Mouse (Mus musculus) MEL (cell line): ENCODE measurements around the gene Gm20388. TPM values are rescaled to one million over a fixed set of nuclear protein-coding genes. Genes with fewer than 3 reads are reported as not detected.

ENCODE experiments used
- DNase-seq: peaks from one replicate; pipeline ENCODE4 v3.0.0; 2011; ENCODE audit warnings: low read depth, low spot score
- H3K27ac ChIP-seq: 2 replicates; pipeline ENCODE4 v1.5.1; 2012; ENCODE audit warnings: low read depth, mild to moderate bottlenecking, control low read depth, low read length, moderate library complexity; ENCODE audit not compliant: control insufficient read depth
- H3K27me3 ChIP-seq, 2 experiments: fragments of 150-350 bp in 1 of 2; sonication (generic) in 1 of 2; 2 replicates each; pipeline ENCODE4 v1.6.1; 2012; ENCODE audit warnings: low read length in 2 of 2, mild to moderate bottlenecking in 2 of 2, improper control_type of control experiment in 1 of 2, moderate library complexity in 1 of 2; ENCODE audit not compliant: insufficient read depth in 2 of 2, control insufficient read depth in 1 of 2
- H3K36me3 ChIP-seq, 2 experiments: 2 replicates each; pipeline ENCODE4 v1.6.1; 2012 to 2014; ENCODE audit warnings: low read length in 2 of 2, improper control_type of control experiment in 1 of 2, inconsistent platforms in 1 of 2, mild to moderate bottlenecking in 1 of 2; ENCODE audit not compliant: insufficient read depth in 2 of 2, control insufficient read depth in 1 of 2
- H3K4me1 ChIP-seq, 2 experiments: fragments of 150-350 bp in 1 of 2; sonication (generic) in 1 of 2; 2 replicates each; pipeline ENCODE4 v1.6.1; 2012; ENCODE audit warnings: low read length in 2 of 2, improper control_type of control experiment in 1 of 2, mild to moderate bottlenecking in 1 of 2; ENCODE audit not compliant: insufficient read depth in 2 of 2, control insufficient read depth in 1 of 2
- H3K4me3 ChIP-seq, 2 experiments: fragments of 150-350 bp in 1 of 2; sonication (generic) in 1 of 2; 2 replicates each; pipeline ENCODE4 v1.5.1; 2012; ENCODE audit warnings: low read depth in 2 of 2, low read length in 2 of 2, mild to moderate bottlenecking in 2 of 2, moderate library complexity in 2 of 2, control low read depth in 1 of 2, improper control_type of control experiment in 1 of 2; ENCODE audit not compliant: control insufficient read depth in 1 of 2, insufficient read depth in 1 of 2
- H3K79me2 ChIP-seq: 2 replicates; pipeline ENCODE4 v1.6.1; 2012; ENCODE audit warnings: mild to moderate bottlenecking, low read length, moderate library complexity; ENCODE audit not compliant: control insufficient read depth, poor library complexity, insufficient read depth
- H3K9ac ChIP-seq: 2 replicates; pipeline ENCODE4 v1.6.1; 2012; ENCODE audit warnings: low read depth, mild to moderate bottlenecking, control low read depth, low read length, moderate library complexity; ENCODE audit not compliant: control insufficient read depth, poor library complexity, severe bottlenecking
- H3K9me3 ChIP-seq: fragments of 150-350 bp; sonication (generic); replicated peaks from 2 replicates; pipeline ENCODE4 v1.6.1; 2012; ENCODE audit warnings: mild to moderate bottlenecking, low read length, improper control_type of control experiment, moderate library complexity; ENCODE audit not compliant: insufficient read depth
- BHLHE40 ChIP-seq: IDR thresholded peaks from 2 replicates; pipeline ENCODE4 v1.6.1; 2012; ENCODE audit warnings: low read depth, mild to moderate bottlenecking, inconsistent platforms, low read length, improper control_type of control experiment, borderline replicate concordance
- CHD1 ChIP-seq: IDR thresholded peaks from 2 replicates; pipeline ENCODE4 v1.6.1; 2012; ENCODE audit warnings: low read depth, mild to moderate bottlenecking, inconsistent platforms, low read length, improper control_type of control experiment
- CHD2 ChIP-seq: IDR thresholded peaks from 2 replicates; pipeline ENCODE4 v1.6.1; 2011; ENCODE audit warnings: low read length, improper control_type of control experiment
- CTCF ChIP-seq, 3 experiments: IDR thresholded peaks in 2 of 3; conservative IDR thresholded peaks in 1 of 3; 2 replicates each; pipeline ENCODE4 v1.5.1; 2011 to 2012; ENCODE audit warnings: low read length in 3 of 3, low read depth in 2 of 3, mild to moderate bottlenecking in 2 of 3, improper control_type of control experiment in 1 of 3, inconsistent platforms in 1 of 3, mixed read lengths in 1 of 3, moderate library complexity in 1 of 3; ENCODE audit not compliant: control insufficient read depth in 1 of 3, insufficient read depth in 1 of 3, poor library complexity in 1 of 3, severe bottlenecking in 1 of 3
- GATA1 ChIP-seq: IDR thresholded peaks from 2 replicates; pipeline ENCODE4 v1.6.1; 2011; ENCODE audit warnings: low read depth, low read length, improper control_type of control experiment
- HCFC1 ChIP-seq: IDR thresholded peaks from 2 replicates; pipeline ENCODE4 v1.6.1; 2012; ENCODE audit warnings: low read depth, mild to moderate bottlenecking, inconsistent platforms, low read length, improper control_type of control experiment, moderate library complexity
- JUND ChIP-seq: IDR thresholded peaks from 2 replicates; pipeline ENCODE4 v1.6.1; 2011; ENCODE audit warnings: low read depth, mild to moderate bottlenecking, improper control_type of control experiment, low read length
- MAX ChIP-seq: IDR thresholded peaks from 2 replicates; pipeline ENCODE4 v1.6.1; 2011; ENCODE audit warnings: low read length, improper control_type of control experiment
- MAZ ChIP-seq: IDR thresholded peaks from 2 replicates; pipeline ENCODE4 v1.6.1; 2012; ENCODE audit warnings: low read depth, mild to moderate bottlenecking, inconsistent platforms, low read length, improper control_type of control experiment
- MEF2A ChIP-seq: IDR thresholded peaks from 2 replicates; pipeline ENCODE4 v1.6.1; 2014; ENCODE audit warnings: low read depth, mild to moderate bottlenecking, inconsistent platforms, low read length, improper control_type of control experiment; ENCODE audit not compliant: poor library complexity, insufficient replicate concordance, severe bottlenecking; ENCODE audit errors: extremely low read depth
- MYC ChIP-seq: IDR thresholded peaks from 2 replicates; pipeline ENCODE4 v1.6.1; 2011; ENCODE audit warnings: low read depth, mild to moderate bottlenecking, low read length, improper control_type of control experiment, moderate library complexity
- NELFE ChIP-seq: IDR thresholded peaks from 2 replicates; pipeline ENCODE4 v1.6.1; 2011; ENCODE audit warnings: low read depth, low read length, improper control_type of control experiment
- NRF1 ChIP-seq: IDR thresholded peaks from 2 replicates; pipeline ENCODE4 v1.6.1; 2014; ENCODE audit warnings: low read depth, mild to moderate bottlenecking, inconsistent platforms, low read length, improper control_type of control experiment, moderate library complexity; ENCODE audit not compliant: poor library complexity, insufficient read depth, severe bottlenecking
- RCOR1 ChIP-seq: IDR thresholded peaks from 2 replicates; pipeline ENCODE4 v1.6.1; 2012; ENCODE audit warnings: low read depth, mild to moderate bottlenecking, inconsistent platforms, low read length, improper control_type of control experiment
- SIN3A ChIP-seq: IDR thresholded peaks from 2 replicates; pipeline ENCODE4 v1.6.1; 2012; ENCODE audit warnings: low read length, improper control_type of control experiment, inconsistent platforms
- TBP ChIP-seq: IDR thresholded peaks from 2 replicates; pipeline ENCODE4 v1.8.0; 2011; ENCODE audit warnings: low read depth, low read length, improper control_type of control experiment
- UBTF ChIP-seq: IDR thresholded peaks from 2 replicates; pipeline ENCODE4 v1.6.1; 2012; ENCODE audit warnings: low read depth, mild to moderate bottlenecking, inconsistent platforms, low read length, improper control_type of control experiment, moderate library complexity, borderline replicate concordance; ENCODE audit not compliant: insufficient read depth
- ZC3H11A ChIP-seq: IDR thresholded peaks from 2 replicates; pipeline ENCODE4 v1.6.1; 2012; ENCODE audit warnings: low read depth, mild to moderate bottlenecking, inconsistent platforms, low read length, improper control_type of control experiment
- ZKSCAN1 ChIP-seq: IDR thresholded peaks from 2 replicates; pipeline ENCODE4 v1.6.1; 2012; ENCODE audit warnings: low read depth, mild to moderate bottlenecking, inconsistent platforms, low read length, improper control_type of control experiment, moderate library complexity
- polyA plus RNA-seq, 2 experiments: library from polyadenylated mRNA; stranded (reverse) in 1 of 2; unstranded in 1 of 2; fragments of >175 nt in 1 of 2; fragments of >200 nt in 1 of 2; gene quantifications; 2 replicates each; pipeline versions ENCODE4 v1.2.1 to v1.2.4; 2012; ENCODE audit warnings: low replicate concordance in 2 of 2, low read depth in 1 of 2; ENCODE audit not compliant: insufficient read length in 2 of 2, insufficient read depth in 1 of 2, missing spikeins in 1 of 2
- total RNA-seq: library from RNA; depleted of rRNA; stranded (reverse); fragments of 300-350 nt; gene quantifications from 2 replicates; pipeline ENCODE4 v1.2.3, GENCODE M21; 2012

Gene Gm20388
- total and polyA plus RNA-seq, 3 experiments = 11.1 to 17.8 TPM; not detected in 1

DNA sequence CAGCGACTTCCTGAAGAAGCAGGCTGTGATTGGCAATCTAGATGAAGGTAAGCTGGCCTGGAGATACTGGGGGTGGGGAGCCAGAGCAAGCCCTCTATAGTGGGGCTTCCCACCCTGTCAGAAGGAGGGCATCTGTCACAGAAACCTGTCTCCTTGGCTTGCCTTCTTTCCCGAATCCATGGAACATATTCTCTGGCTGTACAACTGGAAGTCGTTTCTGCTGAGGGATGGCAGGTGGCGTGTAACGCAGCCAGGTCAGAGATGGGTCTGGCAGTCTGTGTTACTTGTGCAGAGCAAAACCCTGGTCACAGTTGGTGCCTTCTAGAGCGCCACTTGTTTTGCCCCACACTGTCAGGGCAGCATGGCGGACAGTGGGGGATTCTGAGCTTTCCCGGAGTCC is 249.7 kb downstream of the Gm20388 start:
- no peak overlapping the region for H3K27ac ChIP-seq
- no peak for DNase-seq
- H3K36me3 ChIP-seq = no peaks in the 10 kb centered on the region
- no peak overlapping the region for H3K9ac ChIP-seq
- no peak overlapping the region for H3K4me3 ChIP-seq
- H3K4me1 ChIP-seq = no peaks in the 10 kb centered on the region
- peaks cover 0 to 1% of the 10 kb centered on the region in 2 experiments; a peak in 1 of 4 replicates for H3K27me3 ChIP-seq
- H3K79me2 ChIP-seq = no peaks in the 10 kb centered on the region
- H3K9me3 ChIP-seq = no peaks in the 10 kb centered on the region
- TF ChIP-seq CTCF (IDR thresholded peaks at IDR 0.05 in 2 of 3, conservative IDR thresholded peaks at IDR 0.05 in 1 of 3; ENCODE audit: control insufficient read depth in 1 of 3, insufficient read depth in 1 of 3, low read depth in 2 of 3, low read length in 3 of 3, poor library complexity in 1 of 3, severe bottlenecking in 1 of 3) (no peak), HCFC1 (no peak), MYC (no peak)

DNA sequence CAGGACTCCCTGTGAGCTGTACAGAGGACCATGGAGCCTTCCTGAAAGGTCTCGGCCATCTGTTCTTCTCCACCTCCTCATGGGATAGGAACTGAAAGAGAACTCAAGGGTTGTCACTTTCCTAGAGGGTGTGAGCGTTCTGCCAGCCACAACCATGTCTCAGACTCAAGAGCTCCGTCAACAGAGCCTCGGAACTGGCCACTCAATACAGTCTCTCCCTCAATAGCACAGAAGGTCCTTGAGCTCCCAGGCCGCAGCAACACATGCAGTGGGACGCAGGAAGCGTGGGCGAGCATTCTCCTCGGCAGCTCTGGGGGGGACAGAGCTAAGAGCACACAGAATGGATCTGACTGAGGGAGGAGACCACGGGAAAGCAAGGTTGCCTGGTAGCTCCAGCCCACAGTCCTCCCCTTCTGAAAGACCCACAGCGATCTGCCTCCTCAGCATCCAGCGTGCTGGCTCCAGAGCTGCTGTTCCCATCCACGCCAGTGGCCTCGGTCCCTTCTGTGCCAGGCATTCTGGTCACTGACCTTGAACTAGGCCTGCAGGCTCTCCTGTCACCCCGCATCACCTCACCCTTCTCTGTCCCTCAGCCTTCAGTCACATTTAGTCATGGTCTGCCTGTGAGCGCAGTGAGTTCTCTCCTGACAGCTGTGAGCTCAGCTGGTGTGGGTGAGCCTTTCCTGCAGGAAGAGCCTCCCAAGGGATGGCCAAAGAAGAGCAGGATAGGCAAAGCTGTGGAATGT is 251.2 kb downstream of the Gm20388 start:
- Histone ChIP-seq H3K4me1 (no peaks in the 10 kb centered on the region), H3K27me3 (peaks cover 0 to 1% of the 10 kb centered on the region in 2 experiments; a peak in 1 of 4 replicates), H3K36me3 (no peaks in the 10 kb centered on the region), H3K9me3 (no peaks in the 10 kb centered on the region), H3K4me3 (no peak overlapping the region), H3K9ac (no peak overlapping the region), H3K27ac (no peak overlapping the region), H3K79me2 (no peaks in the 10 kb centered on the region)
- no peak for DNase-seq
- TF ChIP-seq CHD1 = no peak
- TF ChIP-seq ZKSCAN1 = no peak
- TF ChIP-seq CHD2 = no peak
- TF ChIP-seq NRF1 = no peak
- no peak for TF ChIP-seq BHLHE40
- no peak for TF ChIP-seq MEF2A
- TF ChIP-seq SIN3A = no peak
- no peak for TF ChIP-seq MAZ
- no peak for TF ChIP-seq HCFC1
- TF ChIP-seq MAX = no peak
- no peak for TF ChIP-seq JUND
- no peak for TF ChIP-seq RCOR1
- no peak for TF ChIP-seq NELFE
- TF ChIP-seq GATA1 = no peak
- no peak for TF ChIP-seq TBP
- no peak for TF ChIP-seq UBTF
- TF ChIP-seq CTCF (IDR thresholded peaks at IDR 0.05 in 2 of 3, conservative IDR thresholded peaks at IDR 0.05 in 1 of 3; ENCODE audit: control insufficient read depth in 1 of 3, insufficient read depth in 1 of 3, low read depth in 2 of 3, low read length in 3 of 3, poor library complexity in 1 of 3, severe bottlenecking in 1 of 3) = no peak
- TF ChIP-seq MYC = no peak
- TF ChIP-seq ZC3H11A = no peak
